Mouse (Mus musculus): ENCODE measurements at regions not wholly inside any gene's neighbourhood (a gene's known extent, or its start where the extent isn't known, plus 50 kb on each side); places are given as distances from the start of the nearest gene placed in this dataset.

DNA sequence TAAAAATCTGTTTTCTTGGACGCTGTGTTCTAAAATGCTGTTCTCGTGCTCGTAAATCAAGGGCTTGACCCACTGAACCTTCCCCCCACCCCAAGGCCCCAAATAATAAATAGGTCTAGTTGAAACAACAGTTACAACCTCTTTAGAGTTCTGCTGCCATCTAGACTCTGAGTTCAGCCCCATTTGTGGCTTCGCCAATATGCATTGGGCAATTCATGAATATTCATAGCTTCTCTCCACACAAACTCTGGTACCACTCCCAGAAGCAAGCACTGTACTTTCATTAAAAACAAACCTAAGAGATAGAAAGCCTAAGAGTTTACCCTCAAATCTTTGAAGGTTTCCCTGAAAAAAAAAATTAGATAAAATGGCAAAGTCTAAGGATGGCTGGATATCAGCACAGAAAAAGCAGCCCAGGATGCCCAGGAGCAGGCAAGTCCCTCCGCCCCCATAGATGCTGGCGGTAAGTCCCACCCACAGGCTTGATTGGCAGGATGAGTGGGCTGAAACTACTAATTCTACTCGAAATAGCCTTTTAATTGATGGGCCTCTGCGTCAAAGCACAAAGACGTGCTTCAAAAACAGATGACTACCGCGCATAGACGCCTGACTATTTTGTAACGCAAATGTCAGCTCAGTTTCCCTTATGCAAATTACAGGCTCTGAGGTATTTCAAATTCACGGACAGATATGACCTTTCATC, 106.0 kb upstream of the Sh3bp4 start:
- TF ChIP-seq POLR2A (IDR thresholded peaks at IDR 0.05; ENCODE audit: insufficient read depth, low read length), result no peak
- TF ChIP-seq CTCF (IDR thresholded peaks at IDR 0.05; ENCODE audit: low read depth, low read length), result no peak
- TF ChIP-seq EP300 (IDR thresholded peaks at IDR 0.05; ENCODE audit: insufficient read depth, low read depth, low read length), result no peak

Data from ES-Bruce4 (cell line).